Mouse (Mus musculus) 3T3-L1 (cell line): ENCODE data around the gene Ube2r2.
A peak's percentile ranks its signal among the peaks of the same experiment; 100 is the strongest.

ENCODE experiments used
- DNase-seq: peaks from one replicate; pipeline ENCODE4 v3.0.0-alpha.2; 2015; ENCODE audit warnings: low read depth, low spot score

Gene Ube2r2

DNA sequence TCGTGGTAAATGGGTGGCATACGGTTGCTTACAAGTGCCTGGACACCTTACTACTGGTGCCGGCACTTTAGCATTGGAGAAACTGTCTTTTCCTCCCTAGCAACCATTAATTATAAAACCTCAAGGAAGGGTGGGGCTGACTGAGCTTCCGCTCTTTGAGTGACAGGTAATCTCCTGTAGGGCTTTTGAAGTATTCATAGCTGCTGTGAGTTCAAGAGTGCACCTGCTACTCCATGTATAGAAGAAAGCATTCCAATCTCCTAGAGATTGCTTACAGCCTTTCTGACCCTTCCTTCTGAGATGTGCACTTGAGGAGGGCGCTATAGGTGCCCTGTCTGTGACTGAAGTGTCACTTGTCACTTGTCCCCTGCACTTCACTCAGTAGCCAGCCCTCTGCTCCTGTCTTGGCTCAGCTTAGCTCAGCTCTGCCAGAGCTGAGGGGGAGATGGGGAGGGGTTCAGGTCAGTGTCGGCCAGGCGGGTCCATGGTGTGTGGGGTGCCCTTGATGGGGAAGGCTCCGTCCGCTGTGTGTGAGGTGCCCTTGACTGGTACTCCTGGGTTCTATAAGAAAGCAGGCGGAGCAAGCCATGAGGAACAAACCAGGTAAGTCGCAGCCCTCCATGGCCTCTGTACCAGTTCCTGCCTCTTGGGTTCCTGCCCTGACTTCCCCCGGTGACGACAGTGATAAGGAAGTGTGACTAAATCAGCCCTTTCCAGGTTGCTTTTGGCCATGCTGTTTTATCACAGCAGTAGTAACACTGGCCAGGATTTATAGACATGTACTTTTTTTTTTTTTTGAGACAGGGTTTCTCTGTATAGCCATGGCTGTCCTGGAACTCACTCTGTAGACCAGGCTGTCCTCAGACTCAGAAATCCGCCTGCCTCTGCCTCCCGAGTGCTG lies 44.5 kb downstream of the Ube2r2 start:
- DNase-seq, result no peak

DNA sequence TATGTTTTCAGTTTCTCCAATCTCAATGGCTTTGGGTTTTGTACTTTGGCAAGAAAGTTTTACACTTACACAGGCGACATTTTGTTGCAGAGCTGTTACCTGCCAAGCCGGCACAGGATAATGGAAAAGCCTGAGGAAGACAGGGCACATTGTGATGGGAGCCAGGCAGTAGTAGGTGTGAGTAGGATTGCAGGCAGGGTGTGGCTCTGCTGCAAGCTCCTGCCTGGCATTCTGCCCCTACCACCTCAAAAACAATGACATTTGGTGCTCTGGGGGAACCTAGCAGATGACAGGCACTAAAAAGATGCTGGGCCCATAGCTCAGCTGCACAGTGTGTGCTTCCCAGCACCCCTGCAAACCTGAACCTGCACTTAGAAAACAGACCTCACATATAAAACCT lies 54.3 kb downstream of the Ube2r2 start:
- no peak for DNase-seq

DNA sequence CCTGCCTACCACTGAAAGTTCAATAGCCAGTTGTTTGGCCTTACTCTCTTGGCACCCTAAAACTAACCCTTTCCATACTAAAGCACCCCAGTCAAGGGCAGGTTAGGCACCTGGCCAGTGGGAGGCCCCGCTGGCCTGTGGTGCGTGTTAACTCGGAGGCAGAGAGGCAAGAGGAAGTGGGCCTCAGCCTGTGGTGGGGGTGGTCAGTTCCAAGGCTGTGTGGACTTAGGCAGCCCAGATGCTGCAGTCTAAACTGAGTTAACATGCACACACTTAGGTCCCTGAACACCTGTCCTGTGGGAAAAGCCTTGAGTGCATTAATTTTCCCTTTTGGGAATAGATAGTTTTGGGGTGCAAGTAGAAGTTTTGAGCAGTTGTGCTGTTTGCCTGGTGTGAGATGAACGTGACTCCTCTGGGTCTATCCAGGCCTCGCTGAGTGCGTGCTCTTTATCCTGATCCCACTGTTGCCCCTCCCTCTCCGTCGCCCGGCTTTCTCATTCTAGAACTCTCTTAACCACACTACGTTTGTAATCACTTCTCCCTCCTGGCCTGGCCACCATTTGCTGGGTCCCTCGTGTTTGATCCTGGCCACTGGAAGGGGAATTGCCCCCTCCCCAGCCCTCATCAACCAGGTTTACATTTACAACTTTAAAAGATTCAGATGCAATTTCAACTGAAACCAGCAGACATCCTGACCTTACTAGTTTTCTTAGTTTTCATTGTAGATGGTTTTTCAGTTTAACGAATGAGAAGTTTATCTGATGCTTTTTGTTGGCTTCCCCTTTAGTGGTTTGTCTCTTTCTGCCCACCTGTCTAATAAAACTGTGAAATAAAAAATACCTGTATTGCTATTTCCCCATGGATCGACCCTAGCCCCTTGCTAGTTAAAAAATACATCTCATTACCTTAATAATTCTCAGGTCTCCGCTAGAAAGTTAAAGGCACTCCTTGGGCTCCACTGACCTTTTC lies 57.3 kb downstream of the Ube2r2 start:
- no peak for DNase-seq

DNA sequence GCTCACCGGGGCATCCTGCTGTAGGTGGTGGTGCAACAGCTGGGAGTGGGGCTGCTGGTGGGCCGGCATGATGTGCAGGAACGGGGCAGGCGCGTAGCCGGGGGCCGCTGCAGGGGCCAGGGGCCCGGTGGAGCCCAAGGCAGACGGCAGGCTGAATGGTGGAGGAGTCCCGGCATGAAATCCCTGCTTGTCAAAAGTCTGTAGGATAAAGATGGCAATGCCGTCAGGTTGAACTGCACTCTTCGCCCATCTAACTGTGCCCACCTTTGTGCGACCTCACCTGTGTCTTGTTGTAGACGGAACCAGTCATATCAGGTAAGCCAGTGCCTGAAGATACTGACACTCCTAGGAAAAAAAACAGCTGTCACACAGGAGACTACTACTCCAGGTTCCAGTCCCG lies 59.8 kb downstream of the Ube2r2 start:
- no peak for DNase-seq

DNA sequence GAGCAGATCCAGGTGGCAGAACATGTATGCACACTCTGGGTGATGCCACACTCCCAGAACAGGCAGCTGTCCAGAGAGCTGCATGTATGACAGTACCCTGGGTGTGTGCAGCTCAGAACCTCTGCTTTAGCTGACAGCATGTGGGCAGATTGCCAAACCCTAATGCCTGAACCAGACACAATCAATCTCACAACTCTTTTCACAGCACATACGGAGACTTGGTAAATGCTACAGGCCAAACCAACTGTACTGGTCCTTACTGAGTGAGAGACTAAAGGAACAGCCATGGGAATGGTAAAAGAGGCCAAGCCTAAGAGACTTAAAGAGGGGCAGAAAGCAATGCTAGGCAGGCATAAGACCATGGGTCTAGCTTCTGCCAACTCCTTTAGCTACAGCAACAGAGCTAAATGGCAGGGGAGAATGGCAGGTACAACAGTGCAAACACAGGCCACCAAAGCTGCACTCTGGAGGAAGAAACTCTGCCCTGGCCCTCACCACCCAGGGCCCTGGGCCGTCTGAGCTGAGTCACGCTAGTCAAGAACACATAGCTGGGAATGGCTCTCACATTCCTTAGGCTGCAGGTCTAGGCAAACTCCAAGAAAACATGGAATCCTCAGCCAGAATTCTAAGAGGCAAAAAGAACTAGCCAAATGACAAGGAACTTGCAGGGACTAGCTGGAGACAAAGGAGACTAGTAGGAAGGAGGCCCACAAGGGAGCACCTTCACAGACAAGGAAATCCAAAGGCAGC lies 61.5 kb downstream of the Ube2r2 start:
- peak; percentile 67 for DNase-seq

DNA sequence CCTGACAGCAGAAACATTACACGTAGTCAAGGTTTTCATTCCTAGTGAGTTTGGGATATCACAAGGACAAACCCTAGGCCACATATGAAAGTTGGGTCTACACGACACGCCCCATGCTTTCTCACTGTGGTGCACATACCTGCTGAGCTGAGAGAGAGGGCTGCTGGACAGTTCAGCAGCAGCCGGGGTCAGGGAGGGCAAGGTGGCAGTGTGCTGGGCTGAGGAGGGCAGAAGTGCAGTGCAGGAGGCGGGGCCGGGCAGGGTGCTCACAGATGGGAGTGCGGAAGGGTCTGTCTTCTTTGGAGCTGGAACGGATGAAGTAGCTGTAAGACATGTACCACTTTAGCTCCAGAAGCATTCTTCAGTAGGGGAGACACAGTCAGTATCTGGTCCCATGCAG lies 66.6 kb downstream of the Ube2r2 start:
- DNase-seq, result no peak

DNA sequence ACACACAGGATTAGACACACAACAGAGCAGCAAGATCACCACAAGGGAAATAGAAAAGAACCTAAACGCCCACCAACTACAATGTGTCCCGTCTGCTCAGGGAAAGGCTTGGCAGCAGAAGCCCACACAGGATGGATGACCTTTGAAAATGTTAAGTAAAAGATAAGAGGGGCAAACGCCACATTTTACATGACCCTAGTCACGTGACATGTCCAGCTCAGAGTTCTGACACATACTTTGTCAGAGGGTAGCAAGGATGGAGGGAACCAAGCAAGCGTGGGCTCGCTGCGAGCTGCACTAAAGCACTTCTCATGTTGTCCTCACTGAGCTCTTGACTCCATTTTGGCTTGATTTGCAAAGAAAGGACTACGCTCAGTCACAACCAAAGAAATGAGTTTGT lies 70.2 kb downstream of the Ube2r2 start:
- no peak for DNase-seq

DNA sequence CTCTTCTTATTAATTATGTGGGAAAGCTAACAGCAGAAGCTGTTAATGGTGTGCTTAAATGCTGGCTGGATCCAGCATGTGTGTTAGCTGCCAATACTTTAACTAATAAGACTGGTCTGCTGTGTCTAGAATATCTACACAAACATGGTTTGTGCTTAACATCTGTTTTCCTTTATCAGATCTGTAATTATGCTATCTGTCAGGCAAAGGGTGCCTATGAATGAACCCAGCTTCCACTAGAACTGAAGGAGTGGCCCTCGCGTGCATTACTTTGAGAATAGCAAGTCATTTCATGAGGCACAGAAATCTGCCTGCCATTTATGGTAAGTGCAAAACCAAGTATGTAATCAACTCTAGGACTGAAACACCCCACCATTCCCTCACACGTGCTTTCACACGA lies 72.5 kb downstream of the Ube2r2 start:
- DNase-seq, result no peak

DNA sequence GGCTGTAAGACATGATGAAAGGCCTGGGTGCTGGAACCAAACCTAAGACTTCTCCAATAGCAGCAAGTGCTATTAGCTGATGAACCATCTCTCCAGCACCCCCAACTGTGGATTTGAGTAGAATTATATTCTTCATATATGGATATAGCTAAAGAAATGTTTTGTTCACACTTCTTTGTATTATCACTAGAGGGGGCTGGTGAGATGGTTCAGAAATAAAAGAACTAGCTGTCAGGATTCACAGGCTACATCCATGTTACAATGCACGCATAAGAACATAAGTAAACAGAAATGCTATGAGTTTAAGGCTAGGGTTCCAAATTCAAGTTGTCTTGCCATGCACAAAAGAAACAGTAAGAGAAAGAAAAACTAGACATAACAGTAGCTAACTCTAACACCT lies 89.9 kb downstream of the Ube2r2 start:
- DNase-seq, result peak; percentile 62

DNA sequence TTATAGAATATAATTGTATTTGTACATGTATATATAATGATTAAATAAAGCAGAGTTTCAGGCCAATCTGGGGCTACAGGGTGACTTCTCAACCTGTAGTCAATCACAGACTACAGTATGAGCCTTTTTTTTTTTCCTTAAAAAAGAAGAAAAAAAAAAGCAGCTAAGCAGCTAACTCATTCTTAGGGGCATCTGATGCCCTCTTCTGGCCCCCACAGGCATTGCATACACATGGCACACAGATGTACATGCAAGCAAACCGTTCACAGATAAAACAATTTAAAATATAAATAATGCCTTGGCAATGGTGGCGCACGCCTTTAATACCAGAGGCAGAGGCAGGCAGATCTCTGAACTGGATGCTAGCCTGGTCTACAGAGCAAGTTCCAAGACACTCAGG lies 90.8 kb downstream of the Ube2r2 start:
- peak; percentile 78 for DNase-seq

DNA sequence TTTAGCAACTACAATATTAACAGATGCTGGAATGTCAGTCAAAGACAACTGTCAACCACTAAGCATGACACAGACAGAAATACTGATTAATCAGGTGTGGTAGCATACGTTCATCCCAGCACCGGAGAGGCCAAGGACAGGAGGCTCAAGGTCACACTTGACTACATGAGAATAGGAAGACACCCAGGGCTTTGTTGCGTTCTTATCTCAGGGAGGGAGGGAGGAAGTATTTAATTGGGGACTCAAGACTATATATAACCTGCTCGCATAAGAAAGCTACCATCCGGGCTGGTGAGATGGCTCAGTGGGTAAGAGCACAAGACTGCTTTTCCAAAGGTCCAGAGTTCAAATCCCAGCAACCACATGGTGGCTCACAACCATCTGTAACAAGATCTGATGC lies 100.1 kb downstream of the Ube2r2 start:
- no peak for DNase-seq

DNA sequence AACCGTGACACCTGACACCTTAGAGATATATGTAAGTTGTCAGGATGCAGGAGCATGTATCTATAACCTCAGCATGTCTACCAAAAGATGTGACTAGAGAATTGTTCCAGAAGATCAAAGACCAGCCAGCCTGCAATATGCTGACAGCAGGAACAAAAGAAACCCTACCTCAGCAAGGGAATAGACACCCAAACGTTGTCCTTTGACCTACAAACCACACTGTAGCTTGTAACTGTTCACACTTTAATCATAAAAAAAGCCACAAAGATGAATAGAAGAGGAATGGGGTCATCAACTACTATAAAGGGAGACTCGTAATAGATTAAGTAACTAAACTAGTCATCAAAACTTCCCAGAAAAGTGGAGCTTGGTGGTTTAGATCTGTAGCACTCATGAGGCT lies 105.4 kb downstream of the Ube2r2 start:
- no peak for DNase-seq
